ENCODE assay signal across 8 mouse cellular contexts in the genomic region with DNA sequence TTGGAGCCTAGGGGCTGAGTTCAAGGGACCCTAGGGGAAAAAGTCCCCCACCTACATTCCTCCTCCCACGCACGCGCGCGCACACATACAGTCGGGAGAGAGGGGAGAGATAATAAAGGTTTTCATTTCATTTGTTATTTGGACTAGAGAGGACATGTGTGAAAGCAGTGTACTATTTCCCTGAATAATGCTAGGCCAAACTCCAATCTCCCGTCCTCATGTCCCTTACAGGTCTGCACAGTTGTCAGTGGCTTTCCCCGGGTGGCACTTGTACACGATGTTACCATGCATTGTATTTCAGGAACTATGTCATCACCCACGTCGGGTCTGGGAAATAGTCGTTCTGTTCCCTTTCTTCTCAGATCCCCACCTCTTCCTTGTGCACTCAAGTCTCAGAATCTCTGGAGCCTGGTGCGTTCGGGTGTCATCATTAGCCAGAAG. TPM values are rescaled to one million over a fixed set of nuclear protein-coding genes. Genes with fewer than 3 reads are reported as not detected.
DNase-seq lines count a peak whose midpoint lies in the region; ATAC-seq and TF ChIP-seq lines count a peak whose summit lies in the region.

No protein-coding gene starts in this region.

- WGBS in hindbrain, embryonic 10.5 days: 5% methylated on average over 14 of the region's 14 CpGs
- 5% methylated on average over 14 of the region's 14 CpGs for WGBS in lung, embryonic 16.5 days
- 8% methylated on average over 14 of the region's 14 CpGs for WGBS in stomach, embryonic 16.5 days

- DNase-seq in left cerebral cortex, adult 2 months (ENCODE audit: extremely low spot score in 1 of 2, low spot score in 2 of 2): peak in 1 of 2 experiments; percentile 22
- DNase-seq in left cerebral cortex, adult 11 months (ENCODE audit: low spot score): no peak
- DNase-seq in hindbrain, embryonic 10.5 days (ENCODE audit: low spot score): no peak
- DNase-seq in cerebellum, adult 11-12 months: no peak
- DNase-seq in cerebellum, postnatal 36 days: no peak

- H3K36me3 ChIP-seq in hindbrain, embryonic 10.5 days: peaks cover 14% of the 10 kb centered on the region; the same call in 1 of the 2 replicates
- no peaks in the 10 kb centered on the region for H3K36me3 ChIP-seq in lung, embryonic 16.5 days (ENCODE audit: control insufficient read depth, insufficient read depth, low read length)
- no peaks in the 10 kb centered on the region for H3K36me3 ChIP-seq in stomach, embryonic 16.5 days (ENCODE audit: control insufficient read depth, insufficient read depth, low read length)

- peaks cover 7% of the 10 kb centered on the region; the same call in 1 of the 2 replicates for H3K4me1 ChIP-seq in cortical plate, adult 2 months (ENCODE audit: control insufficient read depth, insufficient read depth, low read length)
- peaks cover 76% of the 10 kb centered on the region for H3K4me1 ChIP-seq in hindbrain, embryonic 10.5 days (replicated peaks)
- H3K4me1 ChIP-seq in lung, embryonic 16.5 days (replicated peaks; ENCODE audit: control insufficient read depth, insufficient read depth, low read length): peaks cover 38% of the 10 kb centered on the region
- peaks cover 39% of the 10 kb centered on the region for H3K4me1 ChIP-seq in stomach, embryonic 16.5 days (ENCODE audit: control insufficient read depth, insufficient read depth, low read length)

- peak overlapping the region; percentile 82 for H3K4me3 ChIP-seq in left cerebral cortex, adult 2 months
- peak overlapping the region; percentile 64 for H3K4me3 ChIP-seq in cortical plate, adult 2 months (ENCODE audit: insufficient read depth, low read length)
- peak overlapping the region; percentile 95 for H3K4me3 ChIP-seq in hindbrain, embryonic 10.5 days
- H3K4me3 ChIP-seq in lung, embryonic 16.5 days (ENCODE audit: low read length): peak overlapping the region; percentile 91
- peak overlapping the region; percentile 70 for H3K4me3 ChIP-seq in stomach, embryonic 16.5 days (replicated peaks; ENCODE audit: low read length)

- peak overlapping the region; percentile 97 for H3K9ac ChIP-seq in lung, embryonic 16.5 days (ENCODE audit: low read length)
- peak overlapping the region; percentile 92 for H3K9ac ChIP-seq in stomach, embryonic 16.5 days (ENCODE audit: low read length)

- no peak for ATAC-seq in lung, embryonic 16.5 days (ENCODE audit: low read depth)
- ATAC-seq in stomach, embryonic 16.5 days (ENCODE audit: insufficient read depth, low FRiP score): peak; percentile 2; the same call in 1 of the 2 replicates

- no peak for TF ChIP-seq CTCF in left cerebral cortex, adult 2 months (IDR thresholded peaks at IDR 0.05)
- TF ChIP-seq CTCF in cortical plate, adult 2 months (IDR thresholded peaks at IDR 0.05; ENCODE audit: extremely low read depth, insufficient read depth, low read length): no peak

- TF ChIP-seq POLR2A in cortical plate, adult 2 months (IDR thresholded peaks at IDR 0.05; ENCODE audit: extremely low read depth, insufficient read depth, low read length): no peak

- no peaks in the 10 kb centered on the region for H3K9me3 ChIP-seq in hindbrain, embryonic 10.5 days
- H3K9me3 ChIP-seq in lung, embryonic 16.5 days (ENCODE audit: control insufficient read depth, low read length): no peaks in the 10 kb centered on the region
- H3K9me3 ChIP-seq in stomach, embryonic 16.5 days (replicated peaks; ENCODE audit: control insufficient read depth, low read length): no peaks in the 10 kb centered on the region

- peak overlapping the region; percentile 68 for H3K4me2 ChIP-seq in lung, embryonic 16.5 days (ENCODE audit: low read depth, low read length)
- H3K4me2 ChIP-seq in stomach, embryonic 16.5 days (ENCODE audit: low read depth, low read length): peak overlapping the region; percentile 81

- peak overlapping the region; percentile 88 for H3K27ac ChIP-seq in left cerebral cortex, adult 2 months
- H3K27ac ChIP-seq in cortical plate, adult 2 months (ENCODE audit: insufficient read depth, low read length): peak overlapping the region; percentile 76; the same call in 1 of the 2 replicates
- peak overlapping the region; percentile 96 for H3K27ac ChIP-seq in hindbrain, embryonic 10.5 days
- peak overlapping the region; percentile 98 for H3K27ac ChIP-seq in lung, embryonic 16.5 days (ENCODE audit: low read length)
- peak overlapping the region; percentile 98 for H3K27ac ChIP-seq in stomach, embryonic 16.5 days (ENCODE audit: low read length)

- peaks cover 14% of the 10 kb centered on the region for H3K27me3 ChIP-seq in hindbrain, embryonic 10.5 days (ENCODE audit: insufficient read depth, poor library complexity, severe bottlenecking)
- H3K27me3 ChIP-seq in lung, embryonic 16.5 days (ENCODE audit: control insufficient read depth, insufficient read depth, low read depth, low read length): no peaks in the 10 kb centered on the region
- no peaks in the 10 kb centered on the region for H3K27me3 ChIP-seq in stomach, embryonic 16.5 days (ENCODE audit: control insufficient read depth, insufficient read depth, low read length)

- intact Hi-C loops in left cerebral cortex, adult 2 months (cut with DNase I): no loop called here

RNA-seq across cellular contexts. Expression of a gene that starts 0.5 kb away (rescaled TPM):
- 10 to 100 TPM; 16.6 to 22.8 TPM for total RNA-seq in left cerebral cortex, adult 2 months (2021)
- polyA plus RNA-seq in cortical plate, adult 2 months (2012; rRNA removed): 6.9 and 7.3 TPM in 2 replicates
- 6.5 and 8.2 TPM in 2 replicates for polyA plus RNA-seq in hindbrain, embryonic 10.5 days (2016; fragmentation: Nextera tagmentation; extraction: Ambion mirVana)
- polyA plus RNA-seq in lung, embryonic 16.5 days (2015; fragmentation: Nextera tagmentation; extraction: Ambion mirVana): 11.1 and 12.1 TPM in 2 replicates
- 8.7 and 9.4 TPM in 2 replicates for polyA plus RNA-seq in stomach, embryonic 16.5 days (2015; fragmentation: Nextera tagmentation; extraction: Ambion mirVana)
